Mouse (Mus musculus) forebrain, embryonic 14.5 days (tissue): ENCODE measurements at regions not wholly inside any gene's neighbourhood (a gene's known extent, or its start where the extent isn't known, plus 50 kb on each side); places are given as distances from the start of the nearest gene placed in this dataset.

ENCODE experiments used
- ATAC-seq: fragments of 200-750 bp; cut with Nextera tagmentation; 2 replicates; pipeline ENCODE4 v1.8.0; 2017; ENCODE audit warnings: mild to moderate bottlenecking, moderate library complexity
- DNase-seq: peaks from one replicate; pipeline ENCODE4 v3.0.0-alpha.2; 2015; ENCODE audit warnings: low spot score
- H3K27ac ChIP-seq: fragments of 300-500 bp; sonication (generic); 2 replicates; pipeline ENCODE4 v1.5.1; 2014; ENCODE audit warnings: low read depth, mild to moderate bottlenecking, control low read depth, low read length, moderate library complexity
- H3K27me3 ChIP-seq: fragments of 300-500 bp; sonication (generic); replicated peaks from 2 replicates; pipeline ENCODE4 v1.6.1; 2014; ENCODE audit warnings: low read length, control low read depth, mixed read lengths; ENCODE audit not compliant: control insufficient read depth, insufficient read depth
- H3K36me3 ChIP-seq: fragments of 300-500 bp; sonication (generic); 2 replicates; pipeline ENCODE4 v1.6.1; 2014; ENCODE audit warnings: low read length, control low read depth; ENCODE audit not compliant: control insufficient read depth, insufficient read depth
- H3K4me1 ChIP-seq: fragments of 300-500 bp; sonication (generic); 2 replicates; pipeline ENCODE4 v1.6.1; 2014; ENCODE audit warnings: antibody characterized with exemption, low read length, control low read depth; ENCODE audit not compliant: control insufficient read depth, insufficient read depth
- H3K4me2 ChIP-seq: fragments of 300-500 bp; sonication (generic); 2 replicates; pipeline ENCODE4 v1.6.1; 2014; ENCODE audit warnings: mild to moderate bottlenecking, control low read depth, low read length
- H3K4me3 ChIP-seq: fragments of 300-500 bp; sonication (generic); 2 replicates; pipeline ENCODE4 v1.5.1; 2014; ENCODE audit warnings: low read depth, low read length, control low read depth
- H3K9ac ChIP-seq: fragments of 300-500 bp; sonication (generic); 2 replicates; pipeline ENCODE4 v1.6.1; 2014; ENCODE audit warnings: mild to moderate bottlenecking, low read length, control low read depth, moderate library complexity
- H3K9me3 ChIP-seq: fragments of 300-500 bp; sonication (generic); replicated peaks from 2 replicates; pipeline ENCODE4 v1.6.1; 2016; ENCODE audit warnings: low read length, control low read depth, mixed read lengths; ENCODE audit not compliant: control insufficient read depth
- WGBS: fragments of 180-500 bp; shearing (Covaris S2); extraction: QIAGEN DNeasy Blood & Tissue Kit; methylation state at CpG from one replicate; pipeline ENCODE4 v1.1.7; 2014; 5-methylcytosine and 5-hydroxymethylcytosine counted together

- Histone ChIP-seq H3K4me2 (no peak overlapping the region), H3K27ac (no peak overlapping the region), H3K36me3 (no peaks in the 10 kb centered on the region), H3K9me3 (no peaks in the 10 kb centered on the region), H3K4me3 (no peak overlapping the region), H3K9ac (no peak overlapping the region), H3K27me3 (no peaks in the 10 kb centered on the region), H3K4me1 (no peaks in the 10 kb centered on the region)
- peak; percentile 9 for DNase-seq
- WGBS = 54% methylated on average over 8 of the region's 8 CpGs
- ATAC-seq = no peak
These were observed 63.7 kb upstream of the Ctla4 start for GRCm38 (mm10) chr1:60823006-60823665.

- no peaks in the 10 kb centered on the region for H3K9me3 ChIP-seq
- ATAC-seq = no peak
- no peaks in the 10 kb centered on the region for H3K36me3 ChIP-seq
- H3K27ac ChIP-seq = no peak overlapping the region
- H3K4me2 ChIP-seq = no peak overlapping the region
- DNase-seq = no peak
- H3K27me3 ChIP-seq = no peaks in the 10 kb centered on the region
- H3K4me3 ChIP-seq = no peak overlapping the region
- H3K4me1 ChIP-seq = no peaks in the 10 kb centered on the region
- 89% methylated on average over 5 of the region's 5 CpGs for WGBS
- H3K9ac ChIP-seq = no peak overlapping the region
These were observed 62.3 kb upstream of the Ctla4 start for GRCm38 (mm10) chr1:60824218-60825125.

DNA sequence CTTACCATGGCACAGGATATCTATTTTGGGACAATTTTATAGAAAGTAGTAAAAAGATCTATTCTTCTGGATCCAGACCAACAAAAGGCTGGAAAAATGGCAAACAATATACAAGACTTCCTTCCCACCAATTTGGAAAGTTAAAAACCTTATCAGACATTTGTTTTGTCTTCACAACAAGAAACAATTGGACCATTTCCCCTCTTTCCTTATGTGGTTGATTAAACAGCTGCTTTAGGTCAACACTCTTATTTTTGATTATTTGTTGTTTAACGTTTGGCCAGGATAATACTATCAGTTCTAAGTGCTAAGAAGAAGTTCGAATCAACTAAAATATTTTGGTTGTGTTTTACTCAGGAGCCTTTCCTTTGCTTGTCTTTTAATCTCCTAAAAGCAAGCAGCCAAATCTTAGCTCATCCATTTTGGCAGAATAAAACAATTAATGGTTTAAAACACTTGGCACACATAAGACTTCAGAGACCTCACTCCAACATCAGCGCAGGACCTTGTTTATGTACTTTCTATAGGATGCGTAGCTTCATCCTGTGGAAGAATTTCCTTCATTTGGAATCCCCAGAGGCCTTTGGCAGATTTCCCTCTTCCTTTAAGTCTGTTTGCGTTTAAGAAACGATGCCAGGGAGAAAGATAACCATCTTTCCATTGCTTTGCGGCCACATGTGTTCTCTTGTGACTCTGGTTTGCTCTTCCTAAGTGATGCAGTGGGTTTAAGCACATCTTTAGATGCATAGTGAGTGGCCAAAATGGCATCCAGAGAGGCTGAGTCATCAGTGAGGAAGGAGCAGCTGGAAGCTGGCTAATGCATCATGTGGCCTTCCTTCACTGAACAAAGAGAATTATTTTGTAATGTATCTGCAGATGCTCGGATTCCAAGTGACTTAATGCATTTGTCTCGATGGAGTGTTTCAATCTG lies 61.3 kb upstream of the Ctla4 start:
- Histone ChIP-seq H3K4me2 (no peak overlapping the region), H3K4me1 (no peaks in the 10 kb centered on the region), H3K27ac (no peak overlapping the region), H3K36me3 (no peaks in the 10 kb centered on the region), H3K4me3 (no peak overlapping the region), H3K9me3 (no peaks in the 10 kb centered on the region), H3K9ac (no peak overlapping the region), H3K27me3 (no peaks in the 10 kb centered on the region)
- WGBS = 71% methylated on average over 9 of the region's 9 CpGs
- DNase-seq (peak; percentile 30), ATAC-seq (no peak)

- Histone ChIP-seq H3K9me3 (no peaks in the 10 kb centered on the region), H3K27ac (no peak overlapping the region), H3K4me1 (no peaks in the 10 kb centered on the region), H3K27me3 (no peaks in the 10 kb centered on the region), H3K4me2 (no peak overlapping the region), H3K36me3 (no peaks in the 10 kb centered on the region), H3K4me3 (no peak overlapping the region), H3K9ac (no peak overlapping the region)
- DNase-seq = no peak
- ATAC-seq = no peak
These were observed 59.8 kb upstream of the Ctla4 start for GRCm38 (mm10) chr1:60826981-60827380.

- Histone ChIP-seq H3K36me3 (no peaks in the 10 kb centered on the region), H3K4me3 (no peak overlapping the region), H3K27ac (no peak overlapping the region), H3K4me2 (no peak overlapping the region), H3K27me3 (no peaks in the 10 kb centered on the region), H3K4me1 (no peaks in the 10 kb centered on the region), H3K9ac (no peak overlapping the region), H3K9me3 (no peaks in the 10 kb centered on the region)
- WGBS = 89% methylated on average over 6 of the region's 6 CpGs
- no peak for ATAC-seq
- no peak for DNase-seq
These were observed 58.6 kb upstream of the Ctla4 start for GRCm38 (mm10) chr1:60828152-60828551.

DNA sequence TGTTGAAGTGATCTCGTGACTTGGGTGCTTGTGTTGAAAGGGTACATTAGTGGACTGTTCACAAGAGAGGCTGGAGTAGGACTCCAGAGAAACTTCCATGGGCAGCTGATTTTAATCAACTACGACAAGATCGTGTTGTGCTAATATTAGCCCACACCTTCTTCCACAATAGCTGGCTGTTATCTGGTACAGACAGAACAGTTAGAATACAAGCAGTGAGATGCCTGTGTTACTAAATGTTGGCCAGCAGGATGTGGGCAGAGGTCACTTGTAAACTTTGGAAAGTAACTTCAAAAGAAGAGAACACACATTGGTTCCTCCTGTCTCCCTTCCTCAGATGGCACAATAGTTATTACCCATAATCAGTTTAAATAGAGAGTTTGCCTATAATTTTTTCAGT lies 57.0 kb upstream of the Ctla4 start:
- Histone ChIP-seq H3K36me3 (no peaks in the 10 kb centered on the region), H3K27me3 (no peaks in the 10 kb centered on the region), H3K4me3 (no peak overlapping the region), H3K4me2 (no peak overlapping the region), H3K4me1 (no peaks in the 10 kb centered on the region), H3K9ac (no peak overlapping the region), H3K9me3 (no peaks in the 10 kb centered on the region), H3K27ac (no peak overlapping the region)
- WGBS = 95% methylated on average over 3 of the region's 3 CpGs
- ATAC-seq = no peak
- DNase-seq = no peak

- Histone ChIP-seq H3K4me1 (no peaks in the 10 kb centered on the region), H3K4me3 (no peak overlapping the region), H3K9ac (no peak overlapping the region), H3K4me2 (no peak overlapping the region), H3K36me3 (no peaks in the 10 kb centered on the region), H3K27ac (no peak overlapping the region), H3K27me3 (no peaks in the 10 kb centered on the region), H3K9me3 (no peaks in the 10 kb centered on the region)
- no peak for DNase-seq
- 66% methylated on average over 2 of the region's 2 CpGs for WGBS
- ATAC-seq = no peak
These were observed 53.1 kb upstream of the Ctla4 start for GRCm38 (mm10) chr1:60833668-60834067.
